Mouse (Mus musculus) spleen, adult 2 months (tissue): ENCODE results near the gene Klc4. TPM values are rescaled to one million over a fixed set of nuclear protein-coding genes. Genes with fewer than 3 reads are reported as not detected.

Experiments
- DNase-seq, 2 experiments: peaks; one replicate each; pipeline versions ENCODE4 v3.0.0 to v3.0.0-alpha.2; 2012 to 2021; ENCODE audit warnings: low spot score in 2 of 2, low read depth in 1 of 2
- H3K27ac ChIP-seq: fragments of 200-500 bp; 2 replicates; pipeline ENCODE4 v1.5.1; 2012; ENCODE audit warnings: low read length, inconsistent platforms; ENCODE audit not compliant: insufficient read depth
- H3K27me3 ChIP-seq: fragments of 200-500 bp; 2 replicates; pipeline ENCODE4 v1.6.1; 2012; ENCODE audit warnings: mild to moderate bottlenecking, moderate library complexity, low read length, inconsistent platforms; ENCODE audit not compliant: control insufficient read depth, insufficient read depth
- H3K36me3 ChIP-seq: fragments of 200-500 bp; 2 replicates; pipeline ENCODE4 v1.6.1; 2012; ENCODE audit warnings: mild to moderate bottlenecking, low read length, inconsistent platforms; ENCODE audit not compliant: control insufficient read depth, insufficient read depth
- H3K4me1 ChIP-seq: fragments of 200-500 bp; 2 replicates; pipeline ENCODE4 v1.6.1; 2011; ENCODE audit warnings: inconsistent platforms; ENCODE audit not compliant: control insufficient read depth, insufficient read depth, insufficient read length
- H3K4me3 ChIP-seq: fragments of 200-500 bp; 2 replicates; pipeline ENCODE4 v1.5.1; 2011; ENCODE audit warnings: mild to moderate bottlenecking, inconsistent platforms; ENCODE audit not compliant: insufficient read depth, insufficient read length; ENCODE audit errors: extremely low read depth
- CTCF ChIP-seq: fragments of 200-500 bp; IDR thresholded peaks from 2 replicates; pipeline ENCODE4 v1.5.1; 2011; ENCODE audit warnings: mild to moderate bottlenecking, inconsistent platforms; ENCODE audit not compliant: insufficient read depth, insufficient read length, insufficient replicate concordance; ENCODE audit errors: extremely low read depth
- POLR2A ChIP-seq: fragments of 200-500 bp; IDR thresholded peaks from 2 replicates; pipeline ENCODE4 v1.6.1; 2011; ENCODE audit warnings: low read depth, low read length, inconsistent platforms
- WGBS: fragments of 180-500 bp; shearing (Covaris S2); methylation state at CpG from one replicate; pipeline ENCODE4 v1.1.7; 2018; 5-methylcytosine and 5-hydroxymethylcytosine counted together
- polyA plus RNA-seq: library from polyadenylated mRNA; depleted of rRNA; stranded (reverse); fragments of >200 nt; gene quantifications from 2 replicates; pipeline ENCODE4 v1.2.3, GENCODE M21; 2012

The Klc4 gene
- polyA plus RNA-seq, 1 experiment = 14.2 TPM

DNA sequence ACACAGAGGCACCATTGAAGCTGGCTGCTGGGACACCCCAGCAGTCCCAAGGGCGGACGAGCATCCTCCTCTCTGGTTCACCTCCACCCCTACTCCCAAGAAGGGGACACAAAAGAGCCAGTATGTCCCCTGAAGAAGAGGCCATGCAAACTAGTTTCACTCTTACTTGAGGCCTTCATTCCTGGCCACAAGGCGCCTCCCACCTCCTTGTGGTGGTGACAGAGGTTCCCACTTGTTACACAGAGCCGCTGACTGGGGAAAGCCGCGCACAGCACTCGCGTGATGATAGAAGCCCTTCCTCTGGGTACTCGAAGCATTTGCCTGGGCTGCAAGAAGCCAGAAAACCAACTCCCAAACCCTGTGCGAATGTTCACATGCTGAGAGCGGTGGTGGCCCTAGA is 23.6 kb downstream of the Klc4 start:
- H3K4me1 ChIP-seq = no peaks in the 10 kb centered on the region
- H3K27ac ChIP-seq = no peak overlapping the region
- no peaks in the 10 kb centered on the region for H3K27me3 ChIP-seq
- 33% methylated on average over 11 of the region's 11 CpGs for WGBS
- no peak overlapping the region for H3K4me3 ChIP-seq
- no peak for TF ChIP-seq CTCF
- TF ChIP-seq POLR2A = no peak
- H3K36me3 ChIP-seq = no peaks in the 10 kb centered on the region
- DNase-seq = no peak

DNA sequence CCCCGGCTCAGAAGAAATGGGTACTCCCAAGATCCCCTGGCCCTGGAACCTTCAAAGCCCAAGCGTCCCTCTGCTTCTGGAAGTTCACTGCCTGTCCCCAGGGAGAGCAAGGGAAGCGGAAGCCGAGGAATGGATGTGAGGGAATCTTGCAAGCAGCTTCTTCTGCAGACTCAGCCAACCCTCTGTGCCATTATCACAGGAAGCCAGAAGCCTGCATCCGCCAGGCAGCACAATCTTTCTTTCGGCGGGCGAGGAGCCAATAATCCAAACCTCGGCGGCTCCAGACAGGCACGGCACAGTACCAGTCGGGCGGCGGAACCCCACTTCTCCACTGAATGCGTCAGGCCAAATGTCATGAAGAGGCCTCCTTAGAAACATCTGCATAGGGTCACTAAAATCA is 24.5 kb downstream of the Klc4 start:
- DNase-seq = no peak
- H3K4me1 ChIP-seq = no peaks in the 10 kb centered on the region
- no peak overlapping the region for H3K27ac ChIP-seq
- WGBS = 76% methylated on average over 15 of the region's 15 CpGs
- no peak overlapping the region for H3K4me3 ChIP-seq
- no peaks in the 10 kb centered on the region for H3K36me3 ChIP-seq
- TF ChIP-seq CTCF = no peak
- TF ChIP-seq POLR2A = no peak
- H3K27me3 ChIP-seq = no peaks in the 10 kb centered on the region

DNA sequence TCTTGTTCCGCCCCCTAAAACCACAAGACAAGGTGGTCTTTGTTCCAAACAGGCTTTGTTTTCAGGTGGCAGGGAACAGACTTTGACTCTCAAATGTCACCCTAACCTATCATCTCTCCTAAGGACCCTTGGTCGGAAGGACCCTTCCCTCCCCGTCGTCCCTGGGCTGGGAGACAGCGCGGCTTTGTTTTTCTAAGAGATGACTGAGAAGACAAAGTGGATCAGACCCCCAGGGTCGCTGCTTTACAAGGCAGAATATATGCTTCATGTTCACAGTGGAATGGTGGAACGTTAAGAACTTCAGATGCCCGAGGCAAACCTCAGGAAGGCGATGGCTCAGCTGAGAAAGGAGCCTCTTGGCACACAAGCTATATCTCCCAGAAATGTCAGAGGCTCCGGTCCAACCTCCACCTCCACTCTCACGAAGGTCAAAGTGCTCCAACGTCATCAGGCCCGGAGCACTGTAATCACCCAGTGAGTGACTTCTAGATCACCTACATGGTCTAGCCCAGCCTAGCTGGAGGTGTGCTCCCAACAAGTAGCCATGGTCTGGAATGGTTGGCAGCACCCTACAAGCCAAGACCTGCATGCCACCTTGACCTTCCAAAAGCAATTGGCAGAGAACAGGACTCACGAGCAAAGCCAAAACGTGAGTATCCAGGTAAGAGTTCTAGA is 26.0 kb downstream of the Klc4 start:
- Histone ChIP-seq H3K27me3 (no peaks in the 10 kb centered on the region), H3K36me3 (no peaks in the 10 kb centered on the region), H3K4me1 (no peaks in the 10 kb centered on the region), H3K27ac (no peak overlapping the region), H3K4me3 (no peak overlapping the region)
- TF ChIP-seq CTCF = no peak
- TF ChIP-seq POLR2A = no peak
- no peak for DNase-seq
- 91% methylated on average over 16 of the region's 16 CpGs for WGBS

DNA sequence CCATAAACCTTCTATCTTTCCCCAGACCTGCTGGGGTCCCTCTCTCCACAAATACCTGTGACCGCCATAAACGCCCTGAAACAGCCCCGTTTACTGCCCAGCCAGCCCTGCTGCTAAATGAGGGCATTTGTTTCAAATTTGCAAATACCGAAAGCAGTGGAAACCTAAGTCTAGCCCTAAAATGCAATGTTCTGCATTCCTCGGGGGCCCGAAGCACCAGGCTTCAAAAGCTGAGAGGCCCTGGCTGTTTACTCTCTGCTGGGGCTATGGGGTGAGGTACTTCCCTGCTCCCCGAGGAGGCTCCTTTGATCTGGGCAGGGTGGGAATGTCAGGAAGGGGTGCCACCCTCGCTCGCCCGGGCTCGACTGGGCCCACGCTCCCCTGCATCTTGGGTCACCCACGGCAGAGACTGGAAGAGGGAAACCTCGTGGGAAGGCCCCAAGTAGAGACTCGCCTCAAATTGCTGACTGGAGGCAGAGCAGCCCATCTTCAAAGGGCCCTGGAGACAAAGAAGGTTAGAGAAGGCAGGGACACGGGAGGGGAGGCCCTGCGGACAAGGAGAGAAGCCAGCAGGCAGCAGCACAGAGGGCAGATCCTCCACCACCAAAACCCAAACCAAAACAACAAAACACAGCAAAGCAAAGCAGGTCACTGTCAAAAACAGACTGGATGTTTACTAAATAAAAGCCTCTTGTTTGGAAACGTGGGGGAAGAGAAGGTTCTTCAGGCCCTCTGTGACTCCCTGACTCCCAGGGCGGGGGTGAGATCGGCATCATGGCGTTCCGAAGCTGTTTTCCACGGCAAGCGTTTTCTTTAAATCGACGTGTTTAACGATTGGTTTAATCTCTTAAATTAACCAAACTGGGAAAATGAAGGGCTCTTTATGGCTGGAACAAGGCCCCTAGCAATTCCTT is 26.8 kb downstream of the Klc4 start:
- no peaks in the 10 kb centered on the region for H3K36me3 ChIP-seq
- H3K4me1 ChIP-seq = no peaks in the 10 kb centered on the region
- H3K4me3 ChIP-seq = no peak overlapping the region
- H3K27me3 ChIP-seq = no peaks in the 10 kb centered on the region
- no peak overlapping the region for H3K27ac ChIP-seq
- TF ChIP-seq CTCF (no peak), POLR2A (no peak)
- 72% methylated on average over 27 of the region's 27 CpGs for WGBS
- no peak for DNase-seq

DNA sequence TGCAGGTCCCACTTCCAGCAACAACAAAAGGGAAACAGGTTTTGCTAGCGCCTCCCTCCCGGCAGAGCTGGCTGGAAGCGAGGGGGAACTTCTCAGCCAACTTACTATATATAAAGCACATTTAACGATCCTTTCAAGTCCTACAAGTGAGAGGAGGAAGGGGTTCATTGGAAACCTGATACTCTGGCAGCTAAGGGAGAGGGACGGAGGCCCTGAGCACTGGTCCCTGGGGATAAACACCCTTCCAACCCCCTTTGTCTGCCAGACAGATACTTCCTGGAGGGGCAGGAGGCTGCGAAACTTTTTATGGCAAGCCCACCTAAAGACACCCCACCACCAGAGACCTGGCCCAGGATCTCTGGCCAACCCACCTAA is 27.4 kb downstream of the Klc4 start:
- DNase-seq = no peak
- H3K4me1 ChIP-seq = no peaks in the 10 kb centered on the region
- TF ChIP-seq POLR2A (no peak), CTCF (no peak)
- H3K36me3 ChIP-seq = no peaks in the 10 kb centered on the region
- no peak overlapping the region for H3K27ac ChIP-seq
- no peak overlapping the region for H3K4me3 ChIP-seq
- WGBS = 58% methylated on average over 6 of the region's 6 CpGs
- H3K27me3 ChIP-seq = no peaks in the 10 kb centered on the region

DNA sequence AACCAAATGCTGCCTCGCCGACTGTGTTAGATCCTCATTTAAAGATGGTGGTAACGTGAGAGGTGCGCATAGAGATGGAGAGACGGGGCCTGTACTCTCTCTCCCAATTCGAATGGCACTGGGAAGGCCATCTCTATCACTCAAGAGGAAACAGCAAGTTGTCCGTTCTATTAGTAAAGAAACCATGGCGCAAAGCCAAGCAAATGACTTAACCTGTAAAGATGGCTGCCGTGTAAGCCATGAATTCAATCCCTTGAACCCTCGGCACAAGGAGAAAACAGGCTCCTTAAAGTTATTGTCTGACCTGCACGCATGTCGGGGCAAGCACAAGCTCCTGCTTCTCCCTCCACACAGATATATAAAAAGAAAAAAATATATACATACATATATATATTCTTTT is 28.0 kb downstream of the Klc4 start:
- Histone ChIP-seq H3K4me1 (no peaks in the 10 kb centered on the region), H3K36me3 (no peaks in the 10 kb centered on the region), H3K4me3 (no peak overlapping the region), H3K27ac (no peak overlapping the region), H3K27me3 (no peaks in the 10 kb centered on the region)
- TF ChIP-seq POLR2A (no peak), CTCF (no peak)
- WGBS = 87% methylated on average over 12 of the region's 12 CpGs
- no peak for DNase-seq

DNA sequence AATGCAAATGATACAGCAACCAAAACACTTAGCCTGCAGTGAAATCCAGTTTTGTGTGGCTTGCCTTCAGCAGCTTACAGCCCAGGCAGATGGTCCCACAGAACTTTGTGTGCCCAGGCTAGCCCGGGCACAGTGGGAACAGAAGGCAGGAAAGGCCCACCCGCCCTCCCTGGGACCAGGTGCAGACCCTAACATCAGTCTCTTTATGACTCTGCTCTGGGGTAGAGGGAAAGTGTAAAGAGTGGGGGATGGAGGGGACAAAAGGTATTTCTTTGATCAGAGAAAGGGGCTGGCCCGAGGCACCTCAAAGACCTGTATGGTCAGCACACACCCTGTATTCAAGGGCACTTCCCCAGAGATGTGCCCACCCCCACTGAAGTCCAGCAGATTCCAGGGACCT is 32.6 kb downstream of the Klc4 start:
- DNase-seq = no peak
- WGBS = 74% methylated on average over 3 of the region's 3 CpGs
- Histone ChIP-seq H3K4me1 (peaks cover 2% of the 10 kb centered on the region; the same call in 1 of the 2 replicates), H3K27me3 (no peaks in the 10 kb centered on the region), H3K4me3 (no peak overlapping the region), H3K36me3 (no peaks in the 10 kb centered on the region), H3K27ac (no peak overlapping the region)
- TF ChIP-seq POLR2A (no peak), CTCF (no peak)
